Mouse (Mus musculus) myocyte (in vitro differentiated cells): Measurements from ENCODE around the gene Gm13275.
"Not testable (repeated sequence)": the region's sequence is repeated elsewhere in the genome, so short reads cannot be mapped to it uniquely, and the experiment has no call there.

Experiments used
- MYOD1 ChIP-seq, 3 experiments: IDR thresholded peaks; one replicate each; pipeline ENCODE4 v1.6.1; 2011; ENCODE audit warnings: control low read depth in 2 of 3, low read depth in 2 of 3, mild to moderate bottlenecking in 2 of 3, moderate library complexity in 1 of 3; ENCODE audit not compliant: insufficient read length in 2 of 3, control insufficient read depth in 1 of 3
- MYOG ChIP-seq, 3 experiments: IDR thresholded peaks; one replicate each; pipeline ENCODE4 v1.6.1; 2011; ENCODE audit warnings: control low read depth in 2 of 3, low read depth in 2 of 3, mild to moderate bottlenecking in 2 of 3; ENCODE audit not compliant: insufficient read length in 2 of 3, control insufficient read depth in 1 of 3, insufficient read depth in 1 of 3
- POLR2A ChIP-seq: IDR thresholded peaks from one replicate; pipeline ENCODE4 v1.6.1; 2011; ENCODE audit warnings: low read depth, mild to moderate bottlenecking, control low read depth, moderate library complexity; ENCODE audit not compliant: insufficient read length
- POLR2AphosphoS2 ChIP-seq: IDR thresholded peaks from one replicate; pipeline ENCODE4 v1.6.1; 2011; ENCODE audit warnings: low read depth, control low read depth; ENCODE audit not compliant: insufficient read length
- TCF12 ChIP-seq: IDR thresholded peaks from one replicate; pipeline ENCODE4 v1.6.1; 2011; ENCODE audit warnings: mild to moderate bottlenecking, control low read depth; ENCODE audit not compliant: poor library complexity, insufficient read depth, severe bottlenecking
- USF1 ChIP-seq: IDR thresholded peaks from one replicate; pipeline ENCODE4 v1.6.1; 2011; ENCODE audit warnings: low read depth, mild to moderate bottlenecking, control low read depth, moderate library complexity

- not testable (repeated sequence) for TF ChIP-seq POLR2A; MYOG (IDR thresholded peaks at IDR 0.05; ENCODE audit: control insufficient read depth in 1 of 3, insufficient read depth in 1 of 3, insufficient read length in 2 of 3, low read depth in 2 of 3); MYOD1 (IDR thresholded peaks at IDR 0.05; ENCODE audit: control insufficient read depth in 1 of 3, insufficient read length in 2 of 3, low read depth in 2 of 3); TCF12; USF1; POLR2AphosphoS2
Observed at GRCm38 (mm10) chr4:88793936-88794675, at the start of gene Gm13275.
